Mouse (Mus musculus) common myeloid progenitor, adult 5-6 weeks (primary cell): ENCODE data around the gene Usp39. TPM values are rescaled to one million over a fixed set of nuclear protein-coding genes. Genes with fewer than 3 reads are reported as not detected.
A peak's percentile ranks its signal among the peaks of the same experiment; 100 is the strongest.

Experiments used
- ATAC-seq: replicated peaks from 2 replicates; pipeline ENCODE4 v1.8.0; 2016; ENCODE audit warnings: low read depth, mild to moderate bottlenecking, moderate TSS enrichment, inconsistent platforms; ENCODE audit not compliant: poor library complexity, severe bottlenecking
- total RNA-seq: library from RNA; stranded (forward); fragments of 200-1000, 187-1606 nt; gene quantifications from 2 replicates; pipeline ENCODE4 v1.2.3, GENCODE M21; 2017

The Usp39 gene
- total RNA-seq, 1 experiment from 2014 or later = 147 TPM

- no peak for ATAC-seq
Measured at GRCm38 (mm10) chr6:72374206-72374605, 29.2 kb upstream of the Usp39 start.

- ATAC-seq = no peak
Measured at GRCm38 (mm10) chr6:72373184-72373583, 28.2 kb upstream of the Usp39 start.

- ATAC-seq = no peak
Measured at GRCm38 (mm10) chr6:72371571-72371970, 26.6 kb upstream of the Usp39 start.

GRCm38 (mm10) chr6:72371147-72371546 is 26.2 kb upstream of the Usp39 start:
- no peak for ATAC-seq

- ATAC-seq = no peak
Measured at GRCm38 (mm10) chr6:72370091-72370490, 25.1 kb upstream of the Usp39 start.

- 0 out of 2 replicates have a peak, but pooled peaks have one; percentile 40 for ATAC-seq
Measured at GRCm38 (mm10) chr6:72369557-72369956, 24.6 kb upstream of the Usp39 start.

GRCm38 (mm10) chr6:72367460-72367974 is 22.5 kb upstream of the Usp39 start:
- ATAC-seq = no peak

GRCm38 (mm10) chr6:72366844-72367443 is 22.0 kb upstream of the Usp39 start, which contains the start of gene Rnf181:
TSS of gene Rnf181 (minus strand) at chr6:72366956.
- no peak for ATAC-seq

GRCm38 (mm10) chr6:72366304-72366703 is 21.3 kb upstream of the Usp39 start:
- ATAC-seq = no peak

GRCm38 (mm10) chr6:72364985-72365384 is 20.0 kb upstream of the Usp39 start:
- no peak for ATAC-seq

GRCm38 (mm10) chr6:72364009-72364408 is 19.0 kb upstream of the Usp39 start:
- ATAC-seq = no peak

GRCm38 (mm10) chr6:72362132-72363028 is 17.4 kb upstream of the Usp39 start:
- peak; percentile 95 for ATAC-seq

GRCm38 (mm10) chr6:72361121-72361551 is 16.2 kb upstream of the Usp39 start:
- ATAC-seq = no peak

GRCm38 (mm10) chr6:72360599-72360935 is 15.6 kb upstream of the Usp39 start:
- ATAC-seq = no peak

- ATAC-seq = no peak
Measured at GRCm38 (mm10) chr6:72359891-72360598, 15.1 kb upstream of the Usp39 start.

- ATAC-seq = no peak
Measured at GRCm38 (mm10) chr6:72359343-72359742, 14.4 kb upstream of the Usp39 start.

GRCm38 (mm10) chr6:72358086-72358764 is 13.2 kb upstream of the Usp39 start:
- no peak for ATAC-seq

- no peak for ATAC-seq
Measured at GRCm38 (mm10) chr6:72357164-72358079, 12.4 kb upstream of the Usp39 start.

- ATAC-seq = no peak
Measured at GRCm38 (mm10) chr6:72356001-72356532, 11.1 kb upstream of the Usp39 start.
